Mouse (Mus musculus) kidney, adult 2 months (tissue): ENCODE data around the gene Pgm3. TPM values are rescaled to one million over a fixed set of nuclear protein-coding genes. Genes with fewer than 3 reads are reported as not detected.
A peak's percentile ranks its signal among the peaks of the same experiment; 100 is the strongest.

Source experiments
- DNase-seq: peaks from one replicate; pipeline ENCODE4 v3.0.0; 2021
- H3K27ac ChIP-seq: fragments of 200-500 bp; 2 replicates; pipeline ENCODE4 v1.5.1; 2012; ENCODE audit warnings: low read depth, low read length, control low read depth, inconsistent platforms; ENCODE audit not compliant: insufficient read depth
- H3K27me3 ChIP-seq: fragments of 200-500 bp; replicated peaks from 2 replicates; pipeline ENCODE4 v1.6.1; 2012; ENCODE audit warnings: mild to moderate bottlenecking, moderate library complexity, low read length, inconsistent platforms; ENCODE audit not compliant: control insufficient read depth, insufficient read depth
- H3K36me3 ChIP-seq: fragments of 200-500 bp; 2 replicates; pipeline ENCODE4 v1.6.1; 2012; ENCODE audit warnings: mild to moderate bottlenecking, moderate library complexity, low read length, inconsistent platforms; ENCODE audit not compliant: control insufficient read depth, insufficient read depth
- H3K4me1 ChIP-seq: fragments of 200-500 bp; 2 replicates; pipeline ENCODE4 v1.6.1; 2011; ENCODE audit warnings: low read length; ENCODE audit not compliant: control insufficient read depth, insufficient read depth
- H3K4me3 ChIP-seq: fragments of 200-500 bp; 2 replicates; pipeline ENCODE4 v1.5.1; 2011; ENCODE audit warnings: mild to moderate bottlenecking, low read depth, low read length, control low read depth; ENCODE audit not compliant: insufficient read depth
- CTCF ChIP-seq: fragments of 200-500 bp; conservative IDR thresholded peaks from 2 replicates; pipeline ENCODE4 v1.5.1; 2011; ENCODE audit warnings: low read depth, mild to moderate bottlenecking, control low read depth, low read length, moderate library complexity, mixed read lengths; ENCODE audit not compliant: insufficient read depth, insufficient read length
- POLR2A ChIP-seq: fragments of 200-500 bp; IDR thresholded peaks from one replicate; pipeline ENCODE4 v1.6.1; 2011; ENCODE audit warnings: low read depth, low read length, control low read depth
- WGBS: fragments of 180-500 bp; shearing (Covaris S2); methylation state at CpG from one replicate; pipeline ENCODE4 v1.1.7; 2018; 5-methylcytosine and 5-hydroxymethylcytosine counted together
- polyA plus RNA-seq: library from polyadenylated mRNA; depleted of rRNA; stranded (reverse); fragments of >200 nt; gene quantifications from 2 replicates; pipeline ENCODE4 v1.2.3, GENCODE M21; 2012; rRNA removed

Pgm3 gene
- polyA plus RNA-seq, 1 experiment: 10.9 TPM

DNA sequence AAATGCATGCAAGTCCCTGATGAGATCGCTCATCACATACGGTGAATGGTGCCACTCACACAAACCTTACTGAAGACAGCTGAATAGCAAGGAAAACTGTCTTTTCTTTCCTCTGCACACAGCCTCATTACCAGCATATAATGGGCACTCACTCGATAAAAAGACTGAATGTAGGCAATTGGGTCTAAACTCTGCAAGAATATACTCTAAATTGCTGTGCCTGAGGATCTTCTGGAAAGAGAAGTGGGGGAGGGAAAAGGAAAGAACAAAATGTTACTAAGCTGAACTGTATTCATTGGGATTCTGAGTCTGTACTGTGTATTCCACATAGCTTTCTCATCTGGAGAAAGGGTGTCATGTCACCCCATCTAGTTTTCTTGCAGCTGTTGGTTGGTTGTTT is 28.2 kb downstream of the Pgm3 start:
- DNase-seq: no peak
- TF ChIP-seq POLR2A: no peak
- TF ChIP-seq CTCF: no peak
- Histone ChIP-seq H3K4me3 (no peak overlapping the region), H3K27me3 (no peaks in the 10 kb centered on the region), H3K4me1 (no peaks in the 10 kb centered on the region), H3K27ac (no peak overlapping the region), H3K36me3 (peaks cover 8% of the 10 kb centered on the region)
- 98% methylated on average over 3 of the region's 3 CpGs for WGBS

DNA sequence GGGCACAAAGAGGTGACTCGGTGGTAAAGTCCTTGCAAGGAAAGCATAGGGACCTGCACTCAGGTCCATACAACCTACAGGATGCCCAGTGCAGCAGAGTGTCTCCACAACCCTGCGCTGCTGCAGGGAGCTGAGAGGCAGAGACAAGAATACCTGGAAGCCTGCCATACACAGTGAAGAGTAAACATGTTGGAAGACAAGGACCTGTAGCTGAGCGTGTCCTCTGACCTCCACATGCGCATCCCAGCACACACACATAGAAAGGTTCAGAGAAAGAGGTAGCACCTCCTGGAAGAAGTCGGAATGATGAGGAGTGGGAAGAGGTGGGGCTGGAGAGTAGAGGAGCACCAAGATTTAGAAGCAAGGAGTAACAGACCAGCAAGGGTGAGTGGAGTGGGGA is 37.6 kb downstream of the Pgm3 start:
- Histone ChIP-seq H3K36me3 (peaks cover 6% of the 10 kb centered on the region), H3K4me1 (no peaks in the 10 kb centered on the region; the same call in 1 of the 2 replicates), H3K27me3 (no peaks in the 10 kb centered on the region), H3K27ac (no peak overlapping the region), H3K4me3 (no peak overlapping the region)
- no peak for TF ChIP-seq POLR2A
- no peak for TF ChIP-seq CTCF
- WGBS: 81% methylated on average over 5 of the region's 5 CpGs
- DNase-seq: no peak

- WGBS: 44% methylated on average over 2 of the region's 2 CpGs
- H3K4me3 ChIP-seq: no peak overlapping the region
- H3K27me3 ChIP-seq: no peaks in the 10 kb centered on the region
- H3K36me3 ChIP-seq: peaks cover 4% of the 10 kb centered on the region
- DNase-seq: no peak
- no peak overlapping the region for H3K27ac ChIP-seq
- TF ChIP-seq POLR2A (no peak), CTCF (no peak)
- H3K4me1 ChIP-seq: no peaks in the 10 kb centered on the region; the same call in 1 of the 2 replicates
Observed at GRCm38 (mm10) chr9:86525600-86525999, 46.0 kb downstream of the Pgm3 start.

- H3K27me3 ChIP-seq: no peaks in the 10 kb centered on the region
- no peaks in the 10 kb centered on the region for H3K4me1 ChIP-seq
- no peak overlapping the region for H3K4me3 ChIP-seq
- H3K36me3 ChIP-seq: peaks cover 10% of the 10 kb centered on the region
- no peak for DNase-seq
- no peak overlapping the region for H3K27ac ChIP-seq
- TF ChIP-seq POLR2A (no peak), CTCF (peak; percentile 13; the same call in 1 of the 2 replicates)
Observed at GRCm38 (mm10) chr9:86522335-86522734, 49.3 kb downstream of the Pgm3 start.

DNA sequence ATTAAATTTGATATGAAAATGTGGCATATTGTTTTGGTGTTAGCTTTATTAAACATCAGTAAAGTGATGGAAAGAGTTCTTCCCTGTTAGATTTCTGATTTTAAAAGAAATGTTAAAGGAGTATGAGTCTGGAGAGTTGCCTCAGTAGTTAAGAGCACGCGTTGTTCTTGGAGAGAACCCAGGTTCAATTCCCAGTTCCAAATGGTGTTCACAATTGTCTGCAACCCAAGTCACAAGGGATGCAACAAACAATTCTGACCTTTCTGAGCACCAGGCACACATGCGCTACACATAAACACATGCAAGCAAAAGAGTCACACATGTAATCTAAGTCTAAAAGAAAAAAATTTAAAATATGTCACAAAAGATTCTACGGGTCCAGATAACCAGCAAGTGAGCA is 56.8 kb downstream of the Pgm3 start:
- H3K27me3 ChIP-seq: no peaks in the 10 kb centered on the region
- no peak overlapping the region for H3K4me3 ChIP-seq
- DNase-seq: no peak
- peaks cover 11% of the 10 kb centered on the region for H3K36me3 ChIP-seq
- TF ChIP-seq CTCF (no peak), POLR2A (no peak)
- no peaks in the 10 kb centered on the region for H3K4me1 ChIP-seq
- WGBS: 91% methylated on average over 4 of the region's 4 CpGs
- H3K27ac ChIP-seq: no peak overlapping the region

GRCm38 (mm10) chr9:86514390-86514789 is 57.3 kb downstream of the Pgm3 start:
- Histone ChIP-seq H3K4me3 (no peak overlapping the region), H3K27me3 (no peaks in the 10 kb centered on the region), H3K27ac (no peak overlapping the region), H3K4me1 (no peaks in the 10 kb centered on the region), H3K36me3 (peaks cover 11% of the 10 kb centered on the region)
- DNase-seq: no peak
- TF ChIP-seq CTCF: no peak
- TF ChIP-seq POLR2A: no peak
- 93% methylated on average over 3 of the region's 3 CpGs for WGBS

GRCm38 (mm10) chr9:86513733-86514132 is 57.9 kb downstream of the Pgm3 start:
- Histone ChIP-seq H3K36me3 (peaks cover 9% of the 10 kb centered on the region), H3K4me3 (no peak overlapping the region), H3K4me1 (no peaks in the 10 kb centered on the region), H3K27ac (no peak overlapping the region), H3K27me3 (no peaks in the 10 kb centered on the region)
- TF ChIP-seq CTCF: no peak
- no peak for TF ChIP-seq POLR2A
- WGBS: 59% methylated on average over 5 of the region's 5 CpGs
- DNase-seq: no peak

DNA sequence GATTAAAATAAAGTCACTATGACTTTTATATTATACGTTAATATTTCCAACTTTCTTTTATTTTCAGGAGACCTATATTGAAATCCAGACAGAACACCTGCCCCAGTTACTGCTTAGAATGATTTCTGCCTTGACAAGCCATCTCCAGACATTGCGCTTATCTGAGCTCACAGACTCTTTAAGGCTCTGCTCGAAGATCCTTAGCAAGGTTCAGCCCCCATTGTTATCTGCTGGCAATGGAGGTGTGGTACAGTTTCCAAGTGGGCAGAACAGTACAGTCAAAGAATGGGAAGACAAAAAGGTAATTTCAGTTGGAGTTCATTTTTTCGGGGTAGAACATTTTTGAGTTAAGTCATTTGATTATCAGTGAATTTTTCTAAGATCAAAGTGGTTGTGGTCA is 64.2 kb downstream of the Pgm3 start:
- peaks cover 6% of the 10 kb centered on the region for H3K36me3 ChIP-seq
- H3K27ac ChIP-seq: no peak overlapping the region
- no peak for DNase-seq
- no peaks in the 10 kb centered on the region for H3K4me1 ChIP-seq
- H3K4me3 ChIP-seq: no peak overlapping the region
- no peak for TF ChIP-seq CTCF
- no peak for TF ChIP-seq POLR2A
- H3K27me3 ChIP-seq: no peaks in the 10 kb centered on the region
- 93% methylated on average over 4 of the region's 4 CpGs for WGBS

Other genes starting within 250 kb of the Pgm3 start
- 1.3 and 1.4 TPM in 2 replicates for gene Ube2cbp, start 106.9 kb downstream of the Pgm3 start, polyA plus RNA-seq
- 9.0 and 9.4 TPM in 2 replicates for gene Dop1a, start 104.7 kb downstream of the Pgm3 start, polyA plus RNA-seq
- 1.0 and 1.1 TPM in 2 replicates for gene Rwdd2a, start 149 bp upstream of the Pgm3 start, polyA plus RNA-seq
- gene Me1, start 124.1 kb upstream of the Pgm3 start, polyA plus RNA-seq: 150 and 153 TPM in 2 replicates
- 0.20 and 0.87 TPM in 2 replicates for gene Prss35, start 171.8 kb upstream of the Pgm3 start, polyA plus RNA-seq